10 mouse cellular contexts compared by ENCODE assay signal in the genomic region with DNA sequence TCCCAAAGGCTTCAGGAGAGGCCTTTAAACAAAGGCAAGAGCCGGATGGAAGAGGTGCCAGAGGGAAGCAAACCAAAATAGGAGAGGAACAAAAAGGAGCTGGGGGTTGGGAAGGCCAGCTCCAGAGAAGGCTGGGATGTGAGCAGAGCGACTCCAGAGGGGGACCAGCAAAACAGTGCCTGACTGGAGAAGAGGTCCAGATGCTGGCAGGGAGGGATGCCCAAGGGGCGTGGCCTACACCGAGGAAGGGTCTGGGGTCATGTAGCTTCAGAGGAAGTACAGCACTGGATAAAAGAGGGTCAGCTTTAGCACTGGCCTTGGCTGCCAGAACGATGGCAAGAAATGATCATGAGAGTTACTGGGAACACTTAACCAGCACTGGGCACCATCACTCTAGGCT. TPM values are rescaled to one million over a fixed set of nuclear protein-coding genes. Genes with fewer than 3 reads are reported as not detected.
DNase-seq lines count a peak whose midpoint lies in the region; TF ChIP-seq lines count a peak whose summit lies in the region.
"Had no signal": no experiment of that assay in that cellular context is flagged by ENCODE, and none has a peak within 500 bp of the region (broad histone marks: within the 10 kb centered on the region; RNA-seq: fewer than 3 reads in every experiment).

No protein-coding gene starts in this region.

- H3K27ac ChIP-seq in heart, adult 2 months, result peak overlapping the region; percentile 78
- H3K27ac ChIP-seq: liver, embryonic 15.5 days had no signal

- H3K4me3 ChIP-seq in heart, adult 2 months, result no peak overlapping the region
- H3K4me3 ChIP-seq: liver, embryonic 15.5 days had no signal

- TF ChIP-seq CTCF in heart, adult 2 months (IDR thresholded peaks at IDR 0.05), result no peak

- no peaks in the 10 kb centered on the region for H3K79me2 ChIP-seq in heart, adult 2 months (replicated peaks; ENCODE audit: control insufficient read depth, insufficient read depth, low read length)

- TF ChIP-seq POLR2A in heart, adult 2 months (IDR thresholded peaks at IDR 0.05; ENCODE audit: insufficient read depth, low read depth, low read length), result no peak

- H3K27me3 ChIP-seq in heart, adult 2 months (ENCODE audit: control insufficient read depth, insufficient read depth, low read length), result no peaks in the 10 kb centered on the region

- peaks cover 28% of the 10 kb centered on the region for H3K4me1 ChIP-seq in heart, adult 2 months (ENCODE audit: control insufficient read depth, insufficient read depth, low read length)

- no peak overlapping the region for H3K9ac ChIP-seq in heart, adult 2 months (ENCODE audit: low read depth, low read length)
- H3K9ac ChIP-seq: liver, embryonic 15.5 days had no signal

- H3K36me3 ChIP-seq in heart, adult 2 months (ENCODE audit: control insufficient read depth, insufficient read depth, low read length), result no peaks in the 10 kb centered on the region
- H3K36me3 ChIP-seq: liver, embryonic 15.5 days had no signal

- intact Hi-C loops in heart, adult 2 months (cut with DNase I), result no loop called here
- intact Hi-C loops in heart, postnatal 36 days (cut with DNase I), result no loop called here

- 52% methylated on average over 5 of the region's 5 CpGs for WGBS in heart, adult 2 months

- peak in 1 of 2 experiments; percentile 45 for DNase-seq in heart, adult 2 months
- no peak for DNase-seq in heart, postnatal 36 days
- peak; percentile 44 for DNase-seq in urinary bladder, postnatal 14 days (ENCODE audit: low spot score)
- DNase-seq in urinary bladder, adult 2 months (ENCODE audit: low spot score), result no peak
- peak; percentile 18 to 21 for DNase-seq in layer of hippocampus, postnatal 25 days (ENCODE audit: extremely low spot score in 1 of 2, low spot score in 1 of 2)
- no peak for DNase-seq in adrenal gland, postnatal 10 days
- no peak for DNase-seq in thymus, postnatal 25 days
- DNase-seq in yolk sac, embryonic 10.5 days (ENCODE audit: low spot score), result no peak
- DNase-seq: thymus, adult 2 months had no signal

- no peak for TF ChIP-seq EP300 in heart, adult 2 months (IDR thresholded peaks at IDR 0.05; ENCODE audit: insufficient read depth, low read depth, low read length)

RNA-seq across cellular contexts. Expression of a gene that starts 8.4 kb away (rescaled TPM):
- total RNA-seq in heart, adult 2 months (2021), result 1 to 10 TPM; 2.5 to 3.3 TPM
- polyA plus RNA-seq in heart, adult 2 months (2012; rRNA removed), result 4.8 and 5.7 TPM in 2 replicates
- total RNA-seq in heart, postnatal 36 days (2021), result 1 to 10 TPM; 2.7 TPM
- polyA plus RNA-seq in urinary bladder, adult 2 months (2012; rRNA removed), result 5.5 and 6.4 TPM in 2 replicates
- 100 to 1,000 TPM; 121 to 142 TPM for total RNA-seq in layer of hippocampus, postnatal 25 days (2021)
- 1 to 10 TPM; 6.3 to 8.4 TPM for total RNA-seq in adrenal gland, postnatal 10 days (2021)

RNA-seq across cellular contexts. Expression of a gene that starts 55.8 kb away (rescaled TPM):
- total RNA-seq in heart, adult 2 months (2021), result 1 to 10 TPM; 3.9 to 4.7 TPM
- 6.0 and 6.5 TPM in 2 replicates for polyA plus RNA-seq in heart, adult 2 months (2012; rRNA removed)
- total RNA-seq in heart, postnatal 36 days (2021), result 1 to 10 TPM; 5.9 to 7.3 TPM
- polyA plus RNA-seq in urinary bladder, adult 2 months (2012; rRNA removed), result 3.8 and 4.3 TPM in 2 replicates
- 10 to 100 TPM; 30.5 to 32.4 TPM for total RNA-seq in layer of hippocampus, postnatal 25 days (2021)
- total RNA-seq in adrenal gland, postnatal 10 days (2021), result 1 to 10 TPM; 4.9 to 6.4 TPM

Comparison
In these comparisons a context has a peak if more than half of its experiments do, and no peak if none do; other contexts are left out.
1. DNase-seq: peak in urinary bladder, postnatal 14 days (single experiment) and layer of hippocampus, postnatal 25 days (2 of 2); none in heart, postnatal 36 days (0 of 2), urinary bladder, adult 2 months (single experiment), adrenal gland, postnatal 10 days (single experiment), thymus, postnatal 25 days (single experiment) and yolk sac, embryonic 10.5 days (single experiment).
2. RNA of a gene that starts 8.4 kb away (total RNA-seq): 121 to 142 TPM in layer of hippocampus, postnatal 25 days; 6.3 to 8.4 TPM in adrenal gland, postnatal 10 days, 2.5 to 3.3 TPM in heart, adult 2 months and 2.7 TPM in heart, postnatal 36 days; every median in the first group is over 10 times any median in the second.